Mouse (Mus musculus) C2C12 (cell line): ENCODE results near the gene Ush1c. TPM values are rescaled to one million over a fixed set of nuclear protein-coding genes. Genes with fewer than 3 reads are reported as not detected.

Source experiments
- H3K27me3 ChIP-seq: one replicate; pipeline ENCODE4 v1.6.1; 2011; ENCODE audit not compliant: control insufficient read depth, insufficient read depth, insufficient read length
- H3K36me3 ChIP-seq: one replicate; pipeline ENCODE4 v1.6.1; 2011; ENCODE audit not compliant: control insufficient read depth, insufficient read depth
- H3K4me3 ChIP-seq: one replicate; pipeline ENCODE4 v1.5.1; 2011; ENCODE audit warnings: mild to moderate bottlenecking, control low read depth; ENCODE audit not compliant: poor library complexity, insufficient read depth, severe bottlenecking
- H3K79me2 ChIP-seq: one replicate; pipeline ENCODE4 v1.6.1; 2011; ENCODE audit not compliant: control insufficient read depth, insufficient read depth
- H3K79me3 ChIP-seq: one replicate; pipeline ENCODE4 v1.6.1; 2011; ENCODE audit warnings: low read depth, control low read depth
- H3ac ChIP-seq: one replicate; pipeline ENCODE3; 2011; ENCODE audit warnings: low read depth; ENCODE audit not compliant: control insufficient read depth, insufficient read length
- CEBPB ChIP-seq: IDR thresholded peaks from one replicate; pipeline ENCODE4 v1.6.1; 2011; ENCODE audit warnings: low read depth, mild to moderate bottlenecking, control low read depth, moderate library complexity
- CTCF ChIP-seq: IDR thresholded peaks from one replicate; pipeline ENCODE4 v1.5.1; 2011; ENCODE audit not compliant: control insufficient read depth, insufficient read depth, insufficient read length
- FOSL1 ChIP-seq: IDR thresholded peaks from one replicate; pipeline ENCODE4 v1.8.0; 2011; ENCODE audit warnings: mild to moderate bottlenecking, low read length; ENCODE audit not compliant: poor library complexity, insufficient read depth, severe bottlenecking
- MAX ChIP-seq: IDR thresholded peaks from one replicate; pipeline ENCODE4 v1.6.1; 2011; ENCODE audit warnings: mild to moderate bottlenecking, control low read depth
- MYOD1 ChIP-seq: IDR thresholded peaks from one replicate; pipeline ENCODE4 v1.6.1; 2011; ENCODE audit warnings: low read depth; ENCODE audit not compliant: control insufficient read depth, insufficient read length
- MYOG ChIP-seq: IDR thresholded peaks from one replicate; pipeline ENCODE4 v1.6.1; 2011; ENCODE audit not compliant: control insufficient read depth, insufficient read length; ENCODE audit errors: extremely low read depth
- USF1 ChIP-seq: IDR thresholded peaks from one replicate; pipeline ENCODE4 v1.6.1; 2011; ENCODE audit warnings: low read depth, mild to moderate bottlenecking, control low read depth, moderate library complexity
- polyA plus RNA-seq: library from polyadenylated mRNA; unstranded; fragments of >200 nt; fragmentation: generic; extraction: Trizol; gene quantifications from one replicate; pipeline ENCODE4 v1.2.1, GENCODE M21; 2012; ENCODE audit warnings: missing spikeins

The Ush1c gene
- polyA plus RNA-seq, 1 experiment: not detected

DNA sequence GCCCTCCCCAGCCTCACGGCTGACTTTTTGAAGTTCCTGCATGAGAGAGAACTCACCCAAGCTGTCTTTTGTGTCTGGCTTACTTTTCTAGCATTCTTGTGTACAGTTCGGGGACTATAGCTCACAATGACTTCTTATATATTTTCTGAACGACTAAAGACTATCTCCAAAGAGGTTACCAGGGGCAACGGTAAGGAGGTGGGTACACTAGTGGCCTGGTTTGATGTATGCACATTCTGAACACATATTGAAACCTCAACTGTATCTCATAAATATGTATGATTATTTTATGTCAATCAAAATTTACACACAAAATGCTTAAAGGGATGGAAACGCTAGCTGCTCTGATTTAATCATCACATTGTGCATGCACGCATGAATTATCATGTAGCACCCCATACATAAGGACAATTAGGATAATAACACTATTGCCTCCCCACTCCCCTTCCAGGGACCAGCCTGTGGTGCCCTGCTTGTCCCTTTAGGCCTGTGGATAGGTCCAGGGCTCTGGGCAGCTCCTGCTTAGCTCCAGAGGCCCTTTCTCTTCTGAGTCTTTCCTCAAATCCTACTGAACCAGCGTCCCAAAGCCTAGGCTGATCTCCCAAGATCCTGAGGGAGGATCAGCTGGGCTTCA, 91.5 kb downstream of the Ush1c start:
- Histone ChIP-seq H3ac (no peak overlapping the region), H3K79me2 (no peaks in the 10 kb centered on the region), H3K79me3 (no peaks in the 10 kb centered on the region), H3K4me3 (no peak overlapping the region), H3K36me3 (no peaks in the 10 kb centered on the region), H3K27me3 (peaks cover 43% of the 10 kb centered on the region)
- no peak for TF ChIP-seq CEBPB
- TF ChIP-seq FOSL1: no peak
- TF ChIP-seq MYOG: no peak
- no peak for TF ChIP-seq MYOD1
- TF ChIP-seq USF1: no peak
- TF ChIP-seq MAX: no peak
- TF ChIP-seq CTCF: no peak

Other genes with a start within 250 kb of the Ush1c start
- gene Abcc6, start 208.2 kb downstream of the Ush1c start, polyA plus RNA-seq: not detected
- gene Nomo1, start 204.8 kb downstream of the Ush1c start, polyA plus RNA-seq: 67.6 TPM
- gene Kcnj11, start 137.7 kb downstream of the Ush1c start, polyA plus RNA-seq: not detected
- gene Abcc8, start 58.5 kb downstream of the Ush1c start, polyA plus RNA-seq: not detected
- gene Otog, start 2.5 kb upstream of the Ush1c start, polyA plus RNA-seq: 0.04 TPM
- 278 TPM for gene Myod1, start 138.0 kb upstream of the Ush1c start, polyA plus RNA-seq
- 0.01 TPM for gene Kcnc1, start 158.0 kb upstream of the Ush1c start, polyA plus RNA-seq